Mouse (Mus musculus): ENCODE results near the gene Cfap44.

Gene Cfap44

DNA sequence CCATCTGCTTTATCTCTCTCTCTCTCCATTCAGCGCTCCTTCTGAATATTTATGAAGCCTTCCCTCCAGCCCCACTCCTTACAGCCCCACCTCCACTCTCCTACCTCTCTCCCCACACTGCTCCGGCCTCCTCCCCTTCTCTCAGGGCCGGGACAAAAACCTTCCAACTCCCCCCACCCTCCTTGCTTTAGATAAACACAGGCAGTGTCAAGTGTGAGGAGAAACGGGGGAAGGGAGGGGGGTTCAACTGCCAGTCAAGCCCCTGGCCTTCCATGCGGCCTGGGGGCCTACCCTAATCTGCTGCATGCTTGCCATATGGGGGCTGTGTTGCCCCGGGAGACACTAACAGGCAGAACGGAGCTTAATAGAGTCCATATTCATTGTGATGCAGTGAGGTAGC lies 136.2 kb downstream of the Cfap44 start:
- DNase-seq (ENCODE audit: low read depth, low spot score): peak; percentile 94

DNA sequence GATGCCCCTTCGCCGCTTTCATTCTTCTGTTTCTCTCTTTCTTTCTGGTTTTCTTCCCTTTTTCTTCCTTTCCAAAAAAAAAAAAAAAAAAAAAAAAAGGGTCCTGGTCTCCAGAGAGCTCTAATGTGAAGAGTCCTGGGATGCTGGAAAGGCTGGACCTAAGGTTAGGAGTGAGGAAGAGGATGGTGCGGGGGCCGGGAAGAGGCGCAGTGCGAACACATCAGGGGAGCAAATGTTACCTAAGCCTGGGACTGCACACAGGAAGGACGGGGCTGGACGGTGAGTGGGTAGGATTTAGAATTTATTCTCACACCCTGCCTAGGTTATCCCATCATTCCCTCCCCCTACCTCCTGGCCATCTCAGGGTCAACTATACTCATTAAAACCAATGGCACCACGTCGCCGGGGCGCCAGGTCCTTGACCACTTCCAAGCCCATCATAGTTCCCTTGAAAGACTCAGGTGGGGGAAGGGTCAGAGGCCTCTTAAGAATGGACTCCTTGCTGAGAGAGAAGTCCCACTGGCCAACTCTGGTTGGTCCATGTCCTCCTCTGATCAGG lies 136.7 kb downstream of the Cfap44 start:
- DNase-seq (ENCODE audit: low read depth, low spot score): no peak

All from mesoderm, embryonic 11.5 days (tissue).